Mouse (Mus musculus): ENCODE measurements around the gene Mmp2. TPM values are rescaled to one million over a fixed set of nuclear protein-coding genes. Genes with fewer than 3 reads are reported as not detected.

Gene Mmp2
- total RNA-seq, 1 experiment = 54.8 TPM

DNA sequence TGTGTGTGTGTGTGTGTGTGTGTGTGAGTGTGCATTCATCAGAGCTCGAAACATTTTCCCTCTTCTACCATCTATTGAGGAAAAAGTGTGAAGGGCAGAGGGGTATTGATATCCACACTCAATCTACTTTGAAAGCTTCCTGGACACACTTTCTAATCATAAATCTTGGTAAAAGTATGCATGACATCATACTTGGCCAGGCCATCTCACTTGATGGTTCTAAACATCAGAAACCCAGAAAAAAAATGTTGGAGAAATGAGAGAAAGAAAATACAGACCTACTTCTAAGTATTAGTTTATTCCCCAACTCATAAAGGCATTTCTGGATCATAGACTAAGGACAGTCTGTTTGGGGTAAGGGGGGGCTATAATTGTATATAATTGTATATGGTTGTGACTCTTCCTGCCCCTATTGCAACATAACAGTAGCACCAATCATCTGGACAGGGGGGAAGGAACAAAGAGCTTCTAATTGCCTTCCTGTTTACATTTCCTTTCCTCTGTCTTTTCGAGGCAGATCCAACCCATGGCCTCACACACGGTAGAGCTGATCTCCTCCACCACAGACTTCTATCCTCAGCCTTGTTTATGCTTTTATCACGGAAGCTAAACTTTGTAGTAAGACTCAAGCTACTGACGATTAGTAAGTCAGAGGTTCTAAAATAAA is 7.1 kb downstream of the Mmp2 start:
- Histone ChIP-seq H3K9ac (ENCODE audit: insufficient read depth, low read depth, low read length, poor library complexity, severe bottlenecking) (no peak overlapping the region), H3K36me3 (ENCODE audit: control insufficient read depth, insufficient read depth, low read length, poor library complexity, severe bottlenecking) (peaks cover 5% of the 10 kb centered on the region; the same call in 1 of the 2 replicates), H3K27ac (ENCODE audit: insufficient read depth, low read depth, low read length, poor library complexity, severe bottlenecking) (no peak overlapping the region), H3K4me3 (ENCODE audit: insufficient read depth in 1 of 2, low read depth in 1 of 2, low read length in 2 of 2, poor library complexity in 1 of 2, severe bottlenecking in 1 of 2) (no peak overlapping the region), H3K9me3 (ENCODE audit: control insufficient read depth, insufficient read depth, low read depth, low read length) (no peaks in the 10 kb centered on the region), H3K4me1 (ENCODE audit: control insufficient read depth in 2 of 2, insufficient read depth in 2 of 2, low read length in 2 of 2, poor library complexity in 1 of 2) (no peaks in the 10 kb centered on the region)
- no peak for DNase-seq (ENCODE audit: low read depth, low spot score)
- TF ChIP-seq ZC3H11A (IDR thresholded peaks at IDR 0.05; ENCODE audit: borderline replicate concordance, low read depth, low read length) (no peak), HCFC1 (IDR thresholded peaks at IDR 0.05; ENCODE audit: borderline replicate concordance, insufficient read depth, low read length) (no peak), MAFK (IDR thresholded peaks at IDR 0.05; ENCODE audit: insufficient read depth, low read depth, low read length) (no peak), CHD2 (IDR thresholded peaks at IDR 0.05; ENCODE audit: low read depth, low read length) (no peak), ZNF384 (IDR thresholded peaks at IDR 0.05; ENCODE audit: low read depth, low read length) (no peak)
- in situ Hi-C loops (cut with MboI; ENCODE audit: low sequenced_read_pairs in 2 of 2, unreplicated experiment in 2 of 2) = no loop called here

DNA sequence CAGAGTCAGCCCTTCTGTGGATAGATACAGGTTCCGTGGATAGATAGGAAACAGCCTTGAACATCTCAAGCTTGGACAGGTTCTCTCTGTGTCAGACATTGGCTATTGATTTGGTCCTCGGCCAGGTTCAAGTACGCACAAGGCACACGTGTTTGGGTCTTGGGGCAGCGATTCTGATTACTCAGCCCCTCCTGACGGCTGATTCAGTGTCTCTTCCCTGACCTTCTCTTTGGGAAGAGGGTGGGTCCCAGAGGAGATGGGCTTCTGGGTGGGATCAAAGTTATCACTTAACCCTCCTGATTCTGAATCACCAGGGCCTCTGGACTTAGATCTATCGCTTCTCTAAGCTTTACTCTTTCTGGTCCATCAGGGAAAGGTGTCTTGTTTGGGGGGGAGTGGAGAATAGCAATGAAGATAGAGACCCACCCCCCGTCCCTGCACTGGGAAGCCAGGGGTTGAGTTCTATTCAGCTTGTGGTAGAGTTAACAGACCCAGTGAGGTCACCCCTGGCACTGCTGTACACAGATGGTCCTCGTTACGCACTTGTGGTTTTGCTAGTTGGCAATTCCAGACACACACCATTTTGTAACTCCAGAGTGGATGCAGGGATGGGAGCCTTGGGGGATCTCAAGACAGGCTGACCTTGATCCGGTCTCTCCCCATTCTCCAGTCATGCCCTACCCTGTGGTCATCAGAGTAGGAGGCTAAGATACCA is 7.9 kb downstream of the Mmp2 start:
- H3K4me3 ChIP-seq (ENCODE audit: insufficient read depth in 1 of 2, low read depth in 1 of 2, low read length in 2 of 2, poor library complexity in 1 of 2, severe bottlenecking in 1 of 2) = no peak overlapping the region
- no peak for TF ChIP-seq ZC3H11A (IDR thresholded peaks at IDR 0.05; ENCODE audit: borderline replicate concordance, low read depth, low read length)
- TF ChIP-seq HCFC1 (IDR thresholded peaks at IDR 0.05; ENCODE audit: borderline replicate concordance, insufficient read depth, low read length) = no peak
- no peak for TF ChIP-seq MAFK (IDR thresholded peaks at IDR 0.05; ENCODE audit: insufficient read depth, low read depth, low read length)
- TF ChIP-seq ZNF384 (IDR thresholded peaks at IDR 0.05; ENCODE audit: low read depth, low read length) = no peak
- TF ChIP-seq CHD2 (IDR thresholded peaks at IDR 0.05; ENCODE audit: low read depth, low read length) = no peak
- H3K9ac ChIP-seq (ENCODE audit: insufficient read depth, low read depth, low read length, poor library complexity, severe bottlenecking) = no peak overlapping the region
- no peak for DNase-seq (ENCODE audit: low read depth, low spot score)
- no peaks in the 10 kb centered on the region for H3K9me3 ChIP-seq (ENCODE audit: control insufficient read depth, insufficient read depth, low read depth, low read length)
- H3K27ac ChIP-seq (ENCODE audit: insufficient read depth, low read depth, low read length, poor library complexity, severe bottlenecking) = no peak overlapping the region
- peaks cover 5% of the 10 kb centered on the region; the same call in 1 of the 2 replicates for H3K36me3 ChIP-seq (ENCODE audit: control insufficient read depth, insufficient read depth, low read length, poor library complexity, severe bottlenecking)
- no peaks in the 10 kb centered on the region for H3K4me1 ChIP-seq (ENCODE audit: control insufficient read depth in 2 of 2, insufficient read depth in 2 of 2, low read length in 2 of 2, poor library complexity in 1 of 2)
- in situ Hi-C loops (cut with MboI; ENCODE audit: low sequenced_read_pairs in 2 of 2, unreplicated experiment in 2 of 2) = no loop called here

DNA sequence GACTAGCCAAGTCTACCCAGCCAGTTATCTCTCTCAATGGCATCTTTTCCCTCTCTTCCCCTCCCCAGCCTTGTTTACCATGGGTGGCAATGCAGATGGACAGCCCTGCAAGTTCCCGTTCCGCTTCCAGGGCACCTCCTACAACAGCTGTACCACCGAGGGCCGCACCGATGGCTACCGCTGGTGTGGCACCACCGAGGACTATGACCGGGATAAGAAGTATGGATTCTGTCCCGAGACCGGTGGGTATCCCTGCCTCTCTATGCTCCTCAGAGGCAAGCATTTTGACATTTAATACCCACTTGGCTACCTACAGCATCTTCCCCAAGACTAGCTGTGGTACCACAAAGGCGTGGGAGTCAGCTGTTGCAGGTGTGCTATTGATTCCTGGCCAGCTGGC is 8.8 kb downstream of the Mmp2 start:
- Histone ChIP-seq H3K36me3 (ENCODE audit: control insufficient read depth, insufficient read depth, low read length, poor library complexity, severe bottlenecking) (peaks cover 5% of the 10 kb centered on the region; the same call in 1 of the 2 replicates), H3K27ac (ENCODE audit: insufficient read depth, low read depth, low read length, poor library complexity, severe bottlenecking) (no peak overlapping the region), H3K4me3 (ENCODE audit: insufficient read depth in 1 of 2, low read depth in 1 of 2, low read length in 2 of 2, poor library complexity in 1 of 2, severe bottlenecking in 1 of 2) (no peak overlapping the region), H3K9ac (ENCODE audit: insufficient read depth, low read depth, low read length, poor library complexity, severe bottlenecking) (no peak overlapping the region), H3K4me1 (ENCODE audit: control insufficient read depth in 2 of 2, insufficient read depth in 2 of 2, low read length in 2 of 2, poor library complexity in 1 of 2) (no peaks in the 10 kb centered on the region), H3K9me3 (ENCODE audit: control insufficient read depth, insufficient read depth, low read depth, low read length) (no peaks in the 10 kb centered on the region)
- no peak for DNase-seq (ENCODE audit: low read depth, low spot score)
- in situ Hi-C loops (cut with MboI; ENCODE audit: low sequenced_read_pairs in 2 of 2, unreplicated experiment in 2 of 2) = no loop called here
- TF ChIP-seq ZC3H11A (IDR thresholded peaks at IDR 0.05; ENCODE audit: borderline replicate concordance, low read depth, low read length) (no peak), HCFC1 (IDR thresholded peaks at IDR 0.05; ENCODE audit: borderline replicate concordance, insufficient read depth, low read length) (no peak), ZNF384 (IDR thresholded peaks at IDR 0.05; ENCODE audit: low read depth, low read length) (no peak), CHD2 (IDR thresholded peaks at IDR 0.05; ENCODE audit: low read depth, low read length) (no peak), MAFK (IDR thresholded peaks at IDR 0.05; ENCODE audit: insufficient read depth, low read depth, low read length) (no peak)

DNA sequence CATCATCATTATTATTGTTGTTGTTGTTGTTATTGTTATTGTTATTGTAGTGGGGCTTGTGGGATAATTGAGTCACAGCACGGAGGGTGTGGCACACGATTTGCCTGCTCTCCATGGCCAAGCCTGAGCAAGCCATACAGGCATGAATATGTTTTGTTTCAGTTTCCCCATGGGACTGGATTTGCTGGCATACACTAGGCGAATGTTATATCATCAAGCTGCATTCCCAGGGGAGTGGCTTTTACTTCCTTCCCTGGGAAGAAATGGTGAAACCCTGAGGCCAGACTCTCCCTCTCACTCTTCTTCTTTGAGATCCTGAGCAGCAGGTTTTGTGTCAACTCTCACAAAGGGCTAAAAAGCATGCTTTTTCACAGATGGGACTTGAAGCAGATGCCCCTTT is 11.5 kb downstream of the Mmp2 start:
- H3K9ac ChIP-seq (ENCODE audit: insufficient read depth, low read depth, low read length, poor library complexity, severe bottlenecking) = no peak overlapping the region
- no peaks in the 10 kb centered on the region for H3K9me3 ChIP-seq (ENCODE audit: control insufficient read depth, insufficient read depth, low read depth, low read length)
- H3K4me1 ChIP-seq (ENCODE audit: control insufficient read depth in 2 of 2, insufficient read depth in 2 of 2, low read length in 2 of 2, poor library complexity in 1 of 2) = no peaks in the 10 kb centered on the region
- H3K36me3 ChIP-seq (ENCODE audit: control insufficient read depth, insufficient read depth, low read length, poor library complexity, severe bottlenecking) = no peaks in the 10 kb centered on the region; the same call in 1 of the 2 replicates
- DNase-seq (ENCODE audit: low read depth, low spot score) = no peak
- no peak overlapping the region for H3K4me3 ChIP-seq (ENCODE audit: insufficient read depth in 1 of 2, low read depth in 1 of 2, low read length in 2 of 2, poor library complexity in 1 of 2, severe bottlenecking in 1 of 2)
- H3K27ac ChIP-seq (ENCODE audit: insufficient read depth, low read depth, low read length, poor library complexity, severe bottlenecking) = no peak overlapping the region
- in situ Hi-C loops (cut with MboI; ENCODE audit: low sequenced_read_pairs in 2 of 2, unreplicated experiment in 2 of 2) = no loop called here
- TF ChIP-seq ZC3H11A (IDR thresholded peaks at IDR 0.05; ENCODE audit: borderline replicate concordance, low read depth, low read length) = no peak
- no peak for TF ChIP-seq ZNF384 (IDR thresholded peaks at IDR 0.05; ENCODE audit: low read depth, low read length)
- no peak for TF ChIP-seq HCFC1 (IDR thresholded peaks at IDR 0.05; ENCODE audit: borderline replicate concordance, insufficient read depth, low read length)
- TF ChIP-seq MAFK (IDR thresholded peaks at IDR 0.05; ENCODE audit: insufficient read depth, low read depth, low read length) = no peak
